Mouse (Mus musculus): Measurements from ENCODE around the gene H2-Q10. TPM values are rescaled to one million over a fixed set of nuclear protein-coding genes. Genes with fewer than 3 reads are reported as not detected.
"Not testable (repeated sequence)": the region's sequence is repeated elsewhere in the genome, so short reads cannot be mapped to it uniquely, and the experiment has no call there.

H2-Q10 gene
- not detected for total RNA-seq (2021)

DNA sequence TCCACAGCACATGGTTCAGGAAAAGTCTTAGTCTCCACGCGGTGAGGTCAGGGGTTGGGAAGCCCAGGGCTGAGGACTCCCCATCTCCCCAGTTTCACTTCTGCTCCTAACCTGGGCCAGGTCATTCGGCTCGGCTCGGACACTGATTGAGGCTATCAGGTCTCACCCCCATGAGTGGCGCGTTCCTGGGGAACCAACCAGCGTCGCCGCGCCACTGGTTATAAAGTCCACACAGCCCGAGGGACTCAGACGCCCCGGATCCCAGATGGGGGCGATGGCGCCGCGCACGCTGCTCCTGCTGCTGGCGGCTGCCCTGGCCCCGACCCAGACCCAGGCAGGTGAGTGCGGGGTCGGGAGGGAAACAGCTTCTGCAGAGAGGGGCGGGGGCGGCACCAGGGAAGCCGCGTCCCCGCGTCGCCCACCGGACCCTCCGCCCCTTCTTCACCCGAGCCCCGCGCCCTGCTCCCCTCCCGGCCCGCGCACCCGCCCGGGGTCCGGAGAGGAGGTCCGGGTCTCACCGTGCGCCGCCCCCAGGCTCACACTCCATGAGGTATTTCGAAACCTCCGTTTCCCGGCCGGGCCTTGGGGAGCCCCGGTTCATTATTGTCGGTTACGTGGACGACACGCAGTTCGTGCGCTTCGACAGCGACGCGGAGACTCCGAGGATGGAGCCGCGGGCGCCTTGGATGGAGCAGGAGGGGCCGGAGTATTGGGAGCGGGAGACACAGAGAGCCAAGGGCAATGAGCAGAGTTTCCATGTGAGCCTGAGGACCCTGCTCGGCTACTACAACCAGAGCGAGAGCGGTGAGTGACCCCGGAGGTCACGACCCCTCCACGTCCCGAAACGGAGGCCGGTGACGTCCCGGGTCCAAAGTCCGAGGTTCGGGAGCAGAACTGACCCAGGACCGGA lies at the start of gene H2-Q10:
TSS of gene H2-Q10 (plus strand) at position 248 of the 910 bp plus-strand sequence.
- peak in 1 of 2 experiments; percentile 35 for DNase-seq (ENCODE audit: extremely low spot score in 1 of 2, low spot score in 2 of 2)
- intact Hi-C loops (cut with DNase I) = no loop called here

DNA sequence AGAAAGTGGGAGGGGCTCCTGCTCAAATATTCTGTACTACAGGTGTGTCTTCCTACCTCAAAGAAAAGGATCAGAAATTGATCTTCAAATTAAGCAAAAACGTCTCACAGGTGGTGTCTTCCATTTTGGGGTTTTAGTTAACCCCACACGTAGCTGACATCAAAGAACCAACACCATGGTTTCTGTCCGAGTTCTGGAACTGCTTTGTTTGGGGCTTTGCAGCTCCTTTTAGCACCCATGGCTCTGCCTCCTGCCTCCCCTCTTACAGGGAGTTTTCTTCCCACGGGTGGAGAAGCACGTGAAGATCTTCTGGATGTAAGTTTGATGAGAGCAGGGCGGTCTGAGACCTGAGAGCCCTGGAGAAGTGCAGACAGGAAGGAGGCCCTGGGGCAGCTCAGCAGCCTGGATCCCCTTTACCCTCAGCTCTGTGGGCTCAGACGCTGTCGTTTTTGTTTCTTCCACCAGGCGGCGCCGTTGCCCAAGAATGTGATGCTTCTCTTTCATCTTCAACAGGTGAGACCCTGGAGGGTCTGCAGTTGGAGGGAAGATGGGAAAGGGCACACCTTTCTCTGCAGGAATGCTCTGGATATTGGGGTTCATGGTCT lies 49.6 kb upstream of the H2-Q10 start:
- intact Hi-C loops (cut with DNase I); DNase-seq (ENCODE audit: extremely low spot score in 1 of 2, low spot score in 2 of 2): not testable (repeated sequence)

- DNase-seq (ENCODE audit: extremely low spot score in 1 of 2, low spot score in 2 of 2); intact Hi-C loops (cut with DNase I): not testable (repeated sequence)
These were observed 48.6 kb upstream of the H2-Q10 start for GRCm38 (mm10) chr17:35421331-35421730.

DNA sequence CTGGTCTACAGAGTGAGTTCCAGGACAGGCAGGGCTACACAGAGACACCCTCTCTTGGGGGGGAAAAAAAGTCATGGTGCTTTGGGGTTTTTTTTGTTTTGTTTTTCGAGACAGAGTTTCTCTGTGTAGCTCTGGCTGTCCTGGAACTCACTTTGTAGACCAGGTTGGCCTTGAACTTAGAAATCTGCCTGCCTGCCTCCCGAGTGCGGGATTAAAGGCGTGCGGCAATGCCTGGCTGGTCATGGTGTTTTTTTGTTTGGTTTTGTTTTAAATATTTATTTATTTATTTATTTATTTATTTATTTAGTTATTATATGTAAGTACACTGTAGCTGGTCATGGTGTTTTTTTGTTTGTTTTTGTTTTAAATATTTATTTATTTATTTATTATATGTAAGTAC lies 47.5 kb upstream of the H2-Q10 start:
- DNase-seq (ENCODE audit: extremely low spot score in 1 of 2, low spot score in 2 of 2); intact Hi-C loops (cut with DNase I): not testable (repeated sequence)

DNA sequence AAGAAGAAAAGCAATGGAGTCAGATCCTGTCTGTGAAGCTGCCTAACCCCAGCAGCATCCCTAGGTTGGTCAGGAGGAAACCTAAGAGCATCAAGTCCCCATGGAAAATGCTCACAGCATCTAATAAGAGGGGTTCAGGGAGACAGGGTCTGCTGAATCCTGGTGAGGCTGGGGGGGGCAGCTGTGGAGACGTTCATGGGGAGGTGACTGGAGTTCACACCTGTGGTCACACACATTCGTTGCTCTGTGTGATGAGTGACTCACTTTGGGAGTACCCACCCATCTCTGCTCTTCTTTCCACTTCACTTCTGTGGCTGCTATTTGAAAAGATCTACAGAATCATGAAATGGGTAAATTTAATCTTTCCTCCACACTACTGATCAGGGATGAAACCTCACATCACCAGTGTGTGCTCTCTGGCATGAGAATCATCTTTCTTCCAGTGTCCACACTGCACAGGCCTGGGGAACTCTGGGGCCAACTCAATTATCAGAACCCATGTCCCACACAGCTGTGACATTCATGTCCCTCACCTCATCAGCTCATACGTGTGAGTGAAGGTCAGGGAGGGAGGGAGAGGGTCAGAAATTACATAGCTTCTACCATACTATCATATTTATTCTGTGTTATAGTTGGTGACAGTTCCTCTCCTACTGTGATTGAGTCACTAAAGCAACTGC lies 46.6 kb upstream of the H2-Q10 start:
- intact Hi-C loops (cut with DNase I); DNase-seq (ENCODE audit: extremely low spot score in 1 of 2, low spot score in 2 of 2): not testable (repeated sequence)

DNA sequence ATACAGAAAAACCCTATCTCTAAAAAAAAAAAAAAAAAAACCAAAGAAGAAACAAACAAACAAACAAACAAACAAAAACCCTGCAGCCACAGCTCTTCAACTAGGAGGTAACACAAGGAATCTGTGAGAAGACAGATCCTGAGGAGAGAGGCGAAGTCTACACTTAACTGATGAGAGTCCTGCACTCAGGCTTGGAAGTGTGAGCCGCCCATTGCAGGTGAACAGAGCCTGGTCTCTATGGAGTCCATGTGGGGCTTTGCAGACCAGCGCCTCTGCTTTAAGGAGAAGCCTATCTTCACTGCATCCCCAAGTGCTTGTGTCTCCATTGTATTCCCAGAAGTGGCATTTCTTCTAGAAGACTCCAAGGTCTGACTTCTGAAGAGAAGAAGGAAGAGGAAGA lies 45.8 kb upstream of the H2-Q10 start:
- intact Hi-C loops (cut with DNase I); DNase-seq (ENCODE audit: extremely low spot score in 1 of 2, low spot score in 2 of 2): not testable (repeated sequence)

DNA sequence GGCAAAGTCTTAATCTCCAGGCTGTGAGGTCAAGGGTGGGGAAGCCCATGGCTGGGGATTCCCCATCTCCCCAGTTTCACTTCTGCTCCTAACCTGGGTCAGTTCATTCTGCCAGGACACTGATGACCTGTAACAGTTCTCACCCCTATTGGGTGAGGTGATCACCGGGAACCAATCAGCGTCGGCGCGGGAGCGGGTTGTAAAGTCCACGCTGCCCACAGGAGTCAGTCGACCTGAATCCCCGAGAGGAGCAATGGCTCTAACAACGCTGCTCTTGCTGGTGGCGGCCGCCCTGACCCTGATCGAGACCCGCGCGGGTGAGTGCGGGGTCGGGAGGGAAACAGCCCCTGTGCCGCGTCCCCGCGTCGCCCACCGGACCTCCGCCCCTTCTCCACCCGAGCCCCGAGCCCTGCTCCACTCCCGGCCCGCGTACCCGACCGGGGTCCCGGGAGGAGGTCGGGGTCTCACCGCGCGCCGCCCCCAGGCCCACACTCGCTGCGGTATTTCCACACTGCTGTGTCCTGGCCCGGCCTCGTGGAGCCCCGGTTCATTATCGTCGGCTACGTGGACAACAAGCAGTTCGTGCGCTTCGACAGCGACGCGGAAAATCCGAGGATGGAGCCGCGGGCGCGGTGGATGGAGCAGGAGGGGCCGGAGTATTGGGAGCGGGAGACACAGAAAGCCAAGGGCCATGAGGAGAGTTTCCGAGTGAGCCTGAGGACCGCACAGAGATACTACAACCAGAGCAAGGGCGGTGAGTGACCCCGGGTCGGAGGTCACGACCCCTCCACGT lies 45.1 kb upstream of the H2-Q10 start, which contains the start of gene H2-Q6:
TSS of gene H2-Q6 (plus strand) at position 227 of the 793 bp plus-strand sequence.
- intact Hi-C loops (cut with DNase I) = not testable (repeated sequence)
- peak in 1 of 2 experiments; percentile 49 for DNase-seq (ENCODE audit: extremely low spot score in 1 of 2, low spot score in 2 of 2)

- DNase-seq (ENCODE audit: extremely low spot score in 1 of 2, low spot score in 2 of 2); intact Hi-C loops (cut with DNase I): not testable (repeated sequence)
These were observed 44.4 kb upstream of the H2-Q10 start for GRCm38 (mm10) chr17:35425474-35425873.

DNA sequence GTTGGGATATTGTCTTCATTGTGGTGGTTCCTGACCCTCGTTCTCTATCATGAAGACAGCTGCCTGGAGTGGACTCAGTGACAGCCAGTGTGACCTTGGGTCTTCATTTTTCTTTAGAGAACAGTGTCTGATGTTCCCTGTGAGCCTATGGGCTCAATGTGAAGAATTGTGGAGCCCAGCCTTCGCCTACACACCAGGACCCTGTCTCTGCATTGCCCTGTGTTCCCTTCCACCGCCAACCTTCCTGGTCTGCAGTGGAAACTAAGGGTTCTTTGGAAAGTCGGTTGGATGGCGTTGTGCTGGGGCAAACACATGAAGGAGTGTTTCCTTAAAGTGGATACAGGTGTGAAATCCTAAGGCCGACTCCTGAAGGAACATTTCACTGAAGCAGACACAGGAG lies 41.0 kb upstream of the H2-Q10 start:
- DNase-seq (ENCODE audit: extremely low spot score in 1 of 2, low spot score in 2 of 2); intact Hi-C loops (cut with DNase I): not testable (repeated sequence)

- intact Hi-C loops (cut with DNase I); DNase-seq (ENCODE audit: extremely low spot score in 1 of 2, low spot score in 2 of 2): not testable (repeated sequence)
These were observed 39.2 kb upstream of the H2-Q10 start for GRCm38 (mm10) chr17:35430671-35431070.

GRCm38 (mm10) chr17:35432167-35432566 lies 37.7 kb upstream of the H2-Q10 start:
- intact Hi-C loops (cut with DNase I) = not testable (repeated sequence)

GRCm38 (mm10) chr17:35434836-35435235 lies 35.1 kb upstream of the H2-Q10 start:
- intact Hi-C loops (cut with DNase I); DNase-seq (ENCODE audit: extremely low spot score in 1 of 2, low spot score in 2 of 2): not testable (repeated sequence)

More at GRCm38 (mm10) chr17:35432167-35432566, 37.7 kb upstream of the H2-Q10 start:
- not testable (repeated sequence) for DNase-seq (ENCODE audit: extremely low spot score in 1 of 2, low spot score in 2 of 2)

DNA sequence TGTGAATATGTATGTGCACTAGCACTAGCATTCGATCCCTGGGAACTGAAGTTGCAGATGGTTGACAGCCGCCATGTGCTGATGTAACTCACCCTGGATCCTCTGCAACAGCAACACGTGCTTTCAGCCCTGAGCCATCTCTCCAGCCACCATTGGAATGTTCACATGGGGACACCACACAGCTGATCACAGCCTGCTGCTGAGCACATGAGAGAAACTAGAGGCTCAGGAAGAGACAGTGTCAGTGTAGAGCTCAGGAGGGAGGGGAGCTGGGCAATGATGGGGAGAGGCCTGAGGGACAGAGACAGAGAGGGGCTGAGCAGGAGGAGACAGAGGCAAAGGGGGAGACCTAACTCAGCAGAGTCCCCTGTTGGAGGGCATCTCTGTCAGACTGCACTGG lies 34.3 kb upstream of the H2-Q10 start:
- intact Hi-C loops (cut with DNase I); DNase-seq (ENCODE audit: extremely low spot score in 1 of 2, low spot score in 2 of 2): not testable (repeated sequence)

DNA sequence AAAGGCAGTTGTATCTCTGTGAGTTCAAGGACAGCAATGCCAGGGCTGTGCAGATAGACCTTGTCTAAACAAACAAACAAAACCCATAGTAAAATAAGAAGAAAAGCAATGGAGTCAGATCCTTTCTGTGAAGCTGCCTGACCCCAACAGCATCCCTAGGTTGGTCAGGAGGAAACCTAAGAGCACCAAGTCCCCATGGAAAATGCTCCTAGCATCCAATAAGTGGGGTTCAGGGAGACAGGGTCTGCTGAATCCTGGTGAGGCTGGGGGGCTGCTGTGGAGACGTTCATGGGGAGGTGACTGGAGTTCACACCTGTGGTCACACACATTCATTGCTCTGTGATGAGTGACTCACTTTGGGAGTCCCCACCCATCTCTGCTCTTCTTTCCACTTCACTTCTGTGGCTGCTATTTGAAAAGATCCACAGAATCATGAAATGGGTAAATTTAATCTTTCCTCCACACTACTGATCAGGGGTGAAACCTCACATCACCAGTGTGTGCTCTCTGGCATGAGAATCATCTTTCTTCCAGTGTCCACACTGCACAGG lies 32.4 kb upstream of the H2-Q10 start:
- intact Hi-C loops (cut with DNase I); DNase-seq (ENCODE audit: extremely low spot score in 1 of 2, low spot score in 2 of 2): not testable (repeated sequence)

- DNase-seq (ENCODE audit: extremely low spot score in 1 of 2, low spot score in 2 of 2); intact Hi-C loops (cut with DNase I): not testable (repeated sequence)
These were observed 31.5 kb upstream of the H2-Q10 start for GRCm38 (mm10) chr17:35438395-35438794.

DNA sequence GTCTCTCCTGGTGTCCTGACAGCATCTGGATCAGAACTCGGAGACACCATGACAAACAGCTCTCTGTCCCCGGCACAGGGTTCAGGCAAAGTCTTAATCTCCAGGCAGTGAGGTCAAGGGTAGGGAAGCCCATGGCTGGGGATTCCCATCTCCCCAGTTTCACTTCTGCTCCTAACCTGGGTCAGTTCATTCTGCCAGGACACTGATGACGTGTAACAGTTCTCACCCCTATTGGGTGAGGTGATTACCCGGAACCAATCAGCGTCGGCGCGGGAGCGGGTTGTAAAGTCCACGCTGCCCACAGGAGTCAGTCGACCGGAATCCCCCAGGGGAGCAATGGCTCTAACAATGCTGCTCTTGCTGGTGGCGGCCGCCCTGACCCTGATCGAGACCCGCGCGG lies 31.0 kb upstream of the H2-Q10 start, which contains the start of gene H2-Q7:
TSS of gene H2-Q7 (plus strand) at position 271 of the 400 bp plus-strand sequence.
- DNase-seq (ENCODE audit: extremely low spot score in 1 of 2, low spot score in 2 of 2) = peak; percentile 52 to 73
- intact Hi-C loops (cut with DNase I) = not testable (repeated sequence)

DNA sequence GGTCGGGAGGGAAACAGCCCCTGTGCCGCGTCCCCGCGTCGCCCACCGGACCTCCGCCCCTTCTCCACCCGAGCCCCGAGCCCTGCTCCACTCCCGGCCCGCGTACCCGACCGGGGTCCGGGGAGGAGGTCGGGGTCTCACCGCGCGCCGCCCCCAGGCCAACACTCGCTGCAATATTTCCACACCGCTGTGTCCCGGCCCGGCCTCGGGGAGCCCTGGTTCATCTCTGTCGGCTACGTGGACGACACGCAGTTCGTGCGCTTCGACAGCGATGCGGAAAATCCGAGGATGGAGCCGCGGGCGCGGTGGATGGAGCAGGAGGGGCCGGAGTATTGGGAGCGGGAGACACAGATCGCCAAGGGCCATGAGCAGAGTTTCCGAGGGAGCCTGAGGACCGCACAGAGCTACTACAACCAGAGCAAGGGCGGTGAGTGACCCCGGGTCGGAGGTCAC lies 30.6 kb upstream of the H2-Q10 start:
- intact Hi-C loops (cut with DNase I); DNase-seq (ENCODE audit: extremely low spot score in 1 of 2, low spot score in 2 of 2): not testable (repeated sequence)
